Comparison of ENCODE assay signal across 8 mouse cellular contexts in the genomic region with DNA sequence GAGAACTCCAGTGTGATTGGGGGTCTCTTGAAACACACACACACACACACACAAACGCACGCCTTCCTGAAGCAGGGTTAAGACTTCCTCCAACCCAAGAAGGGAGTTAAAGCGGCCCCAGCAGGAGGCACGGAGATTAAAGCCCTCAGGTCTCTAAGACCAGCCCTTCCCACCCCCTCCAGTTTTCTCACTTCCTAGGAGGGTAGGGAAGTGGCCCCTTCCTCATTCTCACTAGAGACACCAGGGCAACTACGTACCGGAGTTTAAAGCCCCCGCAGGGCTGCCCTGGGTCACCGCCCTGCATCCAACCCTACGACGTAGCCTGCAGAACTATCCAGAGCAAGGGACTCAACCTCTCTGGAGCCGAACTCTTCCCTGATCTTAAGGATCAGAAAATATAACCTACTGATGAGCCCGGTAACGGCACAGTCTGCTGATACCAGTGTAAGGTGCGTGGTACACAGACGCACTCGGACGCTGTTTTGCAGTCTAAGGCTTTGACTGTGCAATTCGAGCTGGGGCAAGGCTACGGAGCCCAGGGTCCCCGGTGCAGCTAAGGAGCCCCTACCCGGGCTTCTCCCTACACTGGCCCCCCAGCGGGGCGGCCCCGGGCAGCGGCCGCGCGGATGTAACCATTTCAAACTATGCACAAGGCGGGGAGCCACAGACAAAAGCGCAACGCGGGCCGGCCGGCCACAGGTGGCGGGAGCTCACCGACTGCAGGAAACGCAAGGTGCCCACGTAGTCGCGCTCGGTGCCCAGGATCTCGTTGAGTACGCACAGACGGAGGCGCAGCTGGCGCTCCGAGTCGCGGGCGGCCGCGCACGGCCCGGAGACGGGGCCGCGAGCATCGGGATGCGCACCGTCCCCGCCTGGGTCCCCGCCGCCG. TPM values are rescaled to one million over a fixed set of nuclear protein-coding genes. Genes with fewer than 3 reads are reported as not detected.
DNase-seq lines count a peak whose midpoint lies in the region; ATAC-seq and TF ChIP-seq lines count a peak whose summit lies in the region.

No protein-coding gene starts in this region.

- intact Hi-C loops in left cerebral cortex, adult 2 months (cut with DNase I): loop anchor here (2.0 to 5.0 kb wide), 3 partner anchors 20 to 50 kb away; no protein-coding TSS in a partner anchor

- no peak for TF ChIP-seq CTCF in E14TG2a.4 (conservative IDR thresholded peaks at IDR 0.05; ENCODE audit: low read length)
- TF ChIP-seq CTCF in left cerebral cortex, adult 2 months (IDR thresholded peaks at IDR 0.05): no peak
- no peak for TF ChIP-seq CTCF in spleen, adult 2 months (IDR thresholded peaks at IDR 0.05; ENCODE audit: extremely low read depth, insufficient read depth, insufficient read length, insufficient replicate concordance)

- peak; percentile 42 for ATAC-seq in embryonic facial prominence, embryonic 12.5 days (ENCODE audit: insufficient number of reproducible peaks, insufficient read depth, low FRiP score, low TSS enrichment)
- peak; percentile 25 for ATAC-seq in heart, embryonic 16.5 days (replicated peaks; ENCODE audit: extremely low read depth, insufficient read depth, low FRiP score)

- H3K79me2 ChIP-seq in macrophage (ENCODE audit: inconsistent target): peaks cover 50% of the 10 kb centered on the region

- no peaks in the 10 kb centered on the region for H3K36me3 ChIP-seq in E14TG2a.4 (ENCODE audit: insufficient read depth, low read length)
- no peaks in the 10 kb centered on the region for H3K36me3 ChIP-seq in embryonic facial prominence, embryonic 12.5 days
- H3K36me3 ChIP-seq in heart, embryonic 16.5 days (ENCODE audit: control insufficient read depth, insufficient read depth): no peaks in the 10 kb centered on the region
- no peaks in the 10 kb centered on the region for H3K36me3 ChIP-seq in macrophage (ENCODE audit: inconsistent target)
- no peaks in the 10 kb centered on the region for H3K36me3 ChIP-seq in spleen, adult 2 months (ENCODE audit: control insufficient read depth, insufficient read depth, low read length)

- H3K9me3 ChIP-seq in E14TG2a.4 (ENCODE audit: low read length): no peaks in the 10 kb centered on the region
- H3K9me3 ChIP-seq in embryonic facial prominence, embryonic 12.5 days: no peaks in the 10 kb centered on the region
- H3K9me3 ChIP-seq in heart, embryonic 16.5 days (replicated peaks; ENCODE audit: control insufficient read depth, low read length): no peaks in the 10 kb centered on the region

- peak; percentile 15 for DNase-seq in adrenal gland, adult 8-10 months
- DNase-seq in adrenal gland, adult 2 months: no peak
- no peak for DNase-seq in left cerebral cortex, adult 2 months (ENCODE audit: extremely low spot score in 1 of 2, low spot score in 2 of 2)
- peak in 1 of 2 experiments; percentile 59 for DNase-seq in spleen, adult 2 months (ENCODE audit: low read depth in 1 of 2, low spot score in 2 of 2)

- H3K27ac ChIP-seq in embryonic facial prominence, embryonic 12.5 days: peak overlapping the region; percentile 54
- peak overlapping the region; percentile 64 for H3K27ac ChIP-seq in heart, embryonic 16.5 days (ENCODE audit: low read length)
- peak overlapping the region; percentile 89 for H3K27ac ChIP-seq in left cerebral cortex, adult 2 months
- peak overlapping the region; percentile 87 for H3K27ac ChIP-seq in macrophage
- H3K27ac ChIP-seq in spleen, adult 2 months (ENCODE audit: insufficient read depth, low read length): peak overlapping the region; percentile 68

- H3K27me3 ChIP-seq in E14TG2a.4 (ENCODE audit: insufficient read depth, low read length): peaks cover 80% of the 10 kb centered on the region
- H3K27me3 ChIP-seq in embryonic facial prominence, embryonic 12.5 days: no peaks in the 10 kb centered on the region
- no peaks in the 10 kb centered on the region for H3K27me3 ChIP-seq in heart, embryonic 16.5 days (ENCODE audit: control insufficient read depth, insufficient read depth, low read length)
- no peaks in the 10 kb centered on the region for H3K27me3 ChIP-seq in spleen, adult 2 months (ENCODE audit: control insufficient read depth, insufficient read depth, low read length)

- H3K4me3 ChIP-seq in E14TG2a.4 (replicated peaks; ENCODE audit: low read length) (peak overlapping the region; percentile 92), macrophage (ENCODE audit: inconsistent target) (peak overlapping the region; percentile 89)
- peak overlapping the region; percentile 75 for H3K4me3 ChIP-seq in embryonic facial prominence, embryonic 12.5 days
- peak overlapping the region; percentile 81 for H3K4me3 ChIP-seq in heart, embryonic 16.5 days (ENCODE audit: low read length)
- H3K4me3 ChIP-seq in left cerebral cortex, adult 2 months: peak overlapping the region; percentile 95
- H3K4me3 ChIP-seq in spleen, adult 2 months (ENCODE audit: extremely low read depth, insufficient read depth, insufficient read length): peak overlapping the region; percentile 73

- no peak for TF ChIP-seq POLR2A in spleen, adult 2 months (IDR thresholded peaks at IDR 0.05; ENCODE audit: low read depth, low read length)

- H3K4me2 ChIP-seq in embryonic facial prominence, embryonic 12.5 days (replicated peaks): peak overlapping the region; percentile 78
- peak overlapping the region; percentile 94 for H3K4me2 ChIP-seq in heart, embryonic 16.5 days (ENCODE audit: low read depth, low read length)

- WGBS in embryonic facial prominence, embryonic 12.5 days: under 1% methylated on average over 64 of the region's 64 CpGs
- WGBS in heart, embryonic 16.5 days: under 1% methylated on average over 64 of the region's 64 CpGs
- WGBS in macrophage (ENCODE audit: missing documents): 0% methylated on average over 58 of the region's 64 CpGs
- WGBS in spleen, adult 2 months: 1% methylated on average over 64 of the region's 64 CpGs

- peaks cover 30% of the 10 kb centered on the region for H3K4me1 ChIP-seq in E14TG2a.4 (replicated peaks; ENCODE audit: low read depth, low read length)
- peaks cover 30% of the 10 kb centered on the region for H3K4me1 ChIP-seq in embryonic facial prominence, embryonic 12.5 days
- H3K4me1 ChIP-seq in heart, embryonic 16.5 days (ENCODE audit: control insufficient read depth, insufficient read depth, low read length): peaks cover 10% of the 10 kb centered on the region
- H3K4me1 ChIP-seq in spleen, adult 2 months (ENCODE audit: control insufficient read depth, insufficient read depth, insufficient read length): peaks cover 39% of the 10 kb centered on the region; the same call in 1 of the 2 replicates

- peak overlapping the region; percentile 74 for H3K9ac ChIP-seq in embryonic facial prominence, embryonic 12.5 days
- H3K9ac ChIP-seq in heart, embryonic 16.5 days (ENCODE audit: low read length): peak overlapping the region; percentile 85

RNA-seq across cellular contexts. Expression of gene Prex1, which starts 0.6 kb away (rescaled TPM):
- total RNA-seq in adrenal gland, adult 8-10 months (2022): 10 to 100 TPM; 10.4 to 24.3 (median 17.8) TPM
- total RNA-seq in adrenal gland, adult 2 months (2021): 10 to 100 TPM; 11.2 to 18.2 TPM
- polyA plus RNA-seq in adrenal gland, adult 2 months (2012; rRNA removed): 35.4 and 37.9 TPM in 2 replicates
- polyA plus RNA-seq in embryonic facial prominence, embryonic 12.5 days (2016; fragmentation: Nextera tagmentation; extraction: Ambion mirVana): 36.2 and 41.5 TPM in 2 replicates
- 9.9 and 11.6 TPM in 2 replicates for polyA plus RNA-seq in heart, embryonic 16.5 days (2015; fragmentation: Nextera tagmentation; extraction: Ambion mirVana)
- 100 to 1,000 TPM; 110 to 115 TPM for total RNA-seq in left cerebral cortex, adult 2 months (2021)
- total RNA-seq in macrophage (2018; cell fraction: chromatin; rRNA removed): 100 to 1,000 TPM; 118 to 441 (median 223) TPM
- total RNA-seq in macrophage (2018; cell fraction: cytosol; rRNA removed): 100 to 1,000 TPM in 13 of 26 experiments, 10 to 100 TPM in 13; 69.1 to 196 (median 100) TPM
- 100 to 1,000 TPM in 22 of 26 experiments, 10 to 100 TPM in 4; 83.5 to 258 (median 137) TPM for total RNA-seq in macrophage (2018; cell fraction: nucleus; rRNA removed)
- 51.9 to 91.8 TPM (median 63.2 TPM) in 3 replicates for polyA plus RNA-seq in macrophage (2018)
- polyA plus RNA-seq in spleen, adult 2 months (2012; rRNA removed): 123 and 154 TPM in 2 replicates
